Mouse (Mus musculus) E14TG2a.4 (cell line): ENCODE measurements around the gene Nedd8.

Source experiments
- H3K27me3 ChIP-seq: 2 replicates; pipeline ENCODE4 v1.6.1; 2014; ENCODE audit warnings: low read length, control low read depth; ENCODE audit not compliant: insufficient read depth
- H3K36me3 ChIP-seq: 2 replicates; pipeline ENCODE4 v1.6.1; 2014; ENCODE audit warnings: low read length, control low read depth; ENCODE audit not compliant: insufficient read depth
- H3K4me1 ChIP-seq: replicated peaks from 2 replicates; pipeline ENCODE4 v1.6.1; 2014; ENCODE audit warnings: low read depth, low read length, control low read depth
- H3K4me3 ChIP-seq: replicated peaks from 2 replicates; pipeline ENCODE4 v1.5.1; 2014; ENCODE audit warnings: mild to moderate bottlenecking, low read length
- H3K9me3 ChIP-seq: 2 replicates; pipeline ENCODE4 v1.6.1; 2014; ENCODE audit warnings: low read length, control low read depth
- CTCF ChIP-seq: conservative IDR thresholded peaks from 2 replicates; pipeline ENCODE4 v1.5.1; 2014; ENCODE audit warnings: low read length
- NANOG ChIP-seq: IDR thresholded peaks from 2 replicates; pipeline ENCODE4 v1.6.1; 2014; ENCODE audit warnings: borderline replicate concordance, low read length, mixed read lengths
- POU5F1 ChIP-seq: IDR thresholded peaks from 2 replicates; pipeline ENCODE4 v1.6.1; 2014; ENCODE audit warnings: low read length, borderline replicate concordance

The Nedd8 gene

GRCm38 (mm10) chr14:55613346-55613745, 58.6 kb downstream of the Nedd8 start:
- no peaks in the 10 kb centered on the region for H3K9me3 ChIP-seq
- H3K27me3 ChIP-seq, result peaks cover 3% of the 10 kb centered on the region
- no peak for TF ChIP-seq NANOG
- TF ChIP-seq POU5F1, result no peak
- TF ChIP-seq CTCF, result no peak
- peaks cover 25% of the 10 kb centered on the region for H3K36me3 ChIP-seq
- peaks cover 24% of the 10 kb centered on the region for H3K4me1 ChIP-seq
- no peak overlapping the region for H3K4me3 ChIP-seq
